Mouse (Mus musculus) lung, postnatal 0 days (tissue): ENCODE measurements at regions not wholly inside any gene's neighbourhood (a gene's known extent, or its start where the extent isn't known, plus 50 kb on each side); places are given as distances from the start of the nearest gene placed in this dataset.

Experiments
- CTCF ChIP-seq: IDR thresholded peaks from 2 replicates; pipeline ENCODE4 v1.5.1; 2016; ENCODE audit warnings: antibody characterized with exemption, mild to moderate bottlenecking
- EP300 ChIP-seq: IDR thresholded peaks from 2 replicates; pipeline ENCODE4 v1.6.1; 2016; ENCODE audit warnings: antibody characterized with exemption, mild to moderate bottlenecking, control low read depth

- TF ChIP-seq CTCF (peak; percentile 98), EP300 (no peak)
Measured at GRCm38 (mm10) chr7:75366285-75366882, 57.3 kb upstream of the Sv2b start.
